Mouse (Mus musculus): ENCODE results near the gene Vmn1r69.

- no peak for TF ChIP-seq CTCF (IDR thresholded peaks at IDR 0.05)
- TF ChIP-seq EP300 (IDR thresholded peaks at IDR 0.05) = no peak
These were observed 55.1 kb downstream of the Vmn1r69 start, which contains the start of gene Vmn1r68 for GRCm38 (mm10) chr7:10558385-10558784.

Measured in lung, postnatal 0 days (tissue).